9 mouse cellular contexts compared by ENCODE assay signal in the genomic region with DNA sequence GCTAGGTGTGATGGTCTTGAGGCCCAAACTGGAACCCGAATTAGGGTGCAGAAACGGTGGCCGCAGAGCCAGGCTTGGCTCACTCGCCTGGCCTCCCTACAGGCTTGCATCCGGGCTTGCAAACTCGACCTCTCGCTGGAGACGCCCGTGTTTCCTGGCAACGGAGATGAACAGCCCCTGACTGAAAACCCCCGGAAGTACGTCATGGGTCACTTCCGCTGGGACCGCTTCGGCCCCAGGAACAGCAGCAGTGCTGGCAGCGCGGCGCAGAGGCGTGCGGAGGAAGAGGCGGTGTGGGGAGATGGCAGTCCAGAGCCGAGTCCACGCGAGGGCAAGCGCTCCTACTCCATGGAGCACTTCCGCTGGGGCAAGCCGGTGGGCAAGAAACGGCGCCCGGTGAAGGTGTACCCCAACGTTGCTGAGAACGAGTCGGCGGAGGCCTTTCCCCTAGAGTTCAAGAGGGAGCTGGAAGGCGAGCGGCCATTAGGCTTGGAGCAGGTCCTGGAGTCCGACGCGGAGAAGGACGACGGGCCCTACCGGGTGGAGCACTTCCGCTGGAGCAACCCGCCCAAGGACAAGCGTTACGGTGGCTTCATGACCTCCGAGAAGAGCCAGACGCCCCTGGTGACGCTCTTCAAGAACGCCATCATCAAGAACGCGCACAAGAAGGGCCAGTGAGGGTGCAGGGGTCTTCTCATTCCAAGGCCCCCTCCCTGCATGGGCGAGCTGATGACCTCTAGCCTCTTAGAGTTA. TPM values are rescaled to one million over a fixed set of nuclear protein-coding genes. Genes with fewer than 3 reads are reported as not detected.
DNase-seq lines count a peak whose midpoint lies in the region; ATAC-seq and TF ChIP-seq lines count a peak whose summit lies in the region.
"Had no signal": no experiment of that assay in that cellular context is flagged by ENCODE, and none has a peak within 500 bp of the region (broad histone marks: within the 10 kb centered on the region; RNA-seq: fewer than 3 reads in every experiment).

No protein-coding gene starts in this region.

- peak overlapping the region; percentile 57 for H3K9ac ChIP-seq in intestine, postnatal 0 days (ENCODE audit: low read depth, low read length)

- WGBS in intestine, postnatal 0 days: 3% methylated on average over 53 of the region's 53 CpGs

- TF ChIP-seq CTCF in intestine, postnatal 0 days (IDR thresholded peaks at IDR 0.05; ENCODE audit: low read depth): no peak

- H3K4me3 ChIP-seq in intestine, postnatal 0 days (ENCODE audit: low read depth, low read length): peak overlapping the region; percentile 52
- H3K4me3 ChIP-seq: myocyte had no signal

- ATAC-seq in intestine, postnatal 0 days: peak; percentile 81

- H3K36me3 ChIP-seq in intestine, postnatal 0 days (ENCODE audit: control insufficient read depth, insufficient read depth): no peaks in the 10 kb centered on the region

- peak; percentile 92 for DNase-seq in adrenal gland, postnatal 14 days
- peak; percentile 91 for DNase-seq in embryo, embryonic 9.5 days (ENCODE audit: extremely low spot score)
- peak; percentile 100 for DNase-seq in heart, adult 11 months
- peak; percentile 84 to 85 for DNase-seq in left cerebral cortex, postnatal 36 days (ENCODE audit: low spot score in 2 of 2)
- DNase-seq in mesoderm, embryonic 11.5 days (ENCODE audit: low read depth, low spot score): peak; percentile 96
- DNase-seq in right cerebral cortex, postnatal 25 days: peak; percentile 86
- peak; percentile 73 to 79 for DNase-seq in urinary bladder, postnatal 4 days (ENCODE audit: low spot score in 2 of 2)

- H3K4me2 ChIP-seq in intestine, postnatal 0 days (replicated peaks; ENCODE audit: low read depth): peak overlapping the region; percentile 91

- H3K9me3 ChIP-seq in intestine, postnatal 0 days (ENCODE audit: control insufficient read depth): no peaks in the 10 kb centered on the region

- intact Hi-C loops in left cerebral cortex, postnatal 36 days (cut with DNase I): no loop called here

- peak overlapping the region; percentile 82 for H3K27ac ChIP-seq in intestine, postnatal 0 days (ENCODE audit: low read depth, low read length)

- 0 out of 2 replicates have a peak, but pooled peaks cover 8% of the 10 kb centered on the region for H3K27me3 ChIP-seq in intestine, postnatal 0 days (replicated peaks; ENCODE audit: control insufficient read depth, insufficient read depth, low read length)

- H3K4me1 ChIP-seq in intestine, postnatal 0 days (replicated peaks; ENCODE audit: control insufficient read depth, insufficient read depth, low read length): peaks cover 4% of the 10 kb centered on the region; the same call in 1 of the 2 replicates

RNA-seq across cellular contexts. Expression of a gene that starts 5.2 kb away (rescaled TPM):
- total RNA-seq in adrenal gland, postnatal 14 days (2021): 0.79 and 1.2 TPM in 2 replicates
- polyA plus RNA-seq in intestine, postnatal 0 days (2015; fragmentation: Nextera tagmentation; extraction: Ambion mirVana): 1.0 and 1.3 TPM in 2 replicates
- total RNA-seq in left cerebral cortex, postnatal 36 days (2021): 1 to 10 TPM; 1.6 to 3.2 TPM
- polyA plus RNA-seq: myocyte had no signal

Comparison
In these comparisons a context has a peak if more than half of its experiments do, and no peak if none do; other contexts are left out.
1. Peak in every context shown above with its lines: DNase-seq, ATAC-seq, H3K4me3 ChIP-seq and H3K27ac ChIP-seq.